Mouse (Mus musculus) liver, postnatal 0 days (tissue): ENCODE measurements around the gene Fam149a.

ENCODE experiments used
- CTCF ChIP-seq: sonication (generic); IDR thresholded peaks from 2 replicates; pipeline ENCODE4 v1.5.1; 2016; ENCODE audit warnings: antibody characterized with exemption, low read depth
- EP300 ChIP-seq: IDR thresholded peaks from 2 replicates; pipeline ENCODE4 v1.6.1; 2016; ENCODE audit warnings: antibody characterized with exemption, low read depth, mild to moderate bottlenecking

GRCm38 (mm10) chr8:45383250-45383649 lies 1.2 kb upstream of the Fam149a start:
- TF ChIP-seq CTCF (no peak), EP300 (no peak)
